Mouse (Mus musculus): ENCODE data around the gene Gm10322.

The Gm10322 gene

GRCm38 (mm10) chr10:59602043-59602442 lies 13.8 kb upstream of the Gm10322 start:
- no peak for DNase-seq

- DNase-seq: no peak
Observed at GRCm38 (mm10) chr10:59602891-59603290, 13.0 kb upstream of the Gm10322 start.

- no peak for DNase-seq
Observed at GRCm38 (mm10) chr10:59603843-59604242, 12.0 kb upstream of the Gm10322 start.

- no peak for DNase-seq
Observed at GRCm38 (mm10) chr10:59604879-59605464, 10.9 kb upstream of the Gm10322 start.

- no peak for DNase-seq
Observed at GRCm38 (mm10) chr10:59613276-59613675, 2.6 kb upstream of the Gm10322 start.

- DNase-seq: no peak
Observed at GRCm38 (mm10) chr10:59614141-59614540, 1.7 kb upstream of the Gm10322 start.

GRCm38 (mm10) chr10:59615411-59615810 lies 452 bp upstream of the Gm10322 start:
- DNase-seq: no peak

- peak; percentile 100 for DNase-seq
Observed at GRCm38 (mm10) chr10:59616522-59616921, 659 bp downstream of the Gm10322 start, which contains the start of gene Mcu. Gene Mcu, minus strand, starts transcription at chr10:59616692.

- no peak for DNase-seq
Observed at GRCm38 (mm10) chr10:59617776-59618175, 1.9 kb downstream of the Gm10322 start.

GRCm38 (mm10) chr10:59621355-59621754 lies 5.5 kb downstream of the Gm10322 start:
- DNase-seq: peak; percentile 10

GRCm38 (mm10) chr10:59623496-59623895 lies 7.6 kb downstream of the Gm10322 start:
- peak; percentile 74 for DNase-seq

GRCm38 (mm10) chr10:59628641-59629505 lies 13.0 kb downstream of the Gm10322 start:
- DNase-seq: peak; percentile 79

- DNase-seq: peak; percentile 61
Observed at GRCm38 (mm10) chr10:59629506-59629782, 13.6 kb downstream of the Gm10322 start.

- peak; percentile 23 for DNase-seq
Observed at GRCm38 (mm10) chr10:59636048-59636447, 20.2 kb downstream of the Gm10322 start.

GRCm38 (mm10) chr10:59636751-59637533 lies 21.1 kb downstream of the Gm10322 start:
- DNase-seq: peak; percentile 94

- DNase-seq: peak; percentile 8
Observed at GRCm38 (mm10) chr10:59637596-59638124, 21.8 kb downstream of the Gm10322 start.

- DNase-seq: peak; percentile 88
Observed at GRCm38 (mm10) chr10:59638576-59638975, 22.7 kb downstream of the Gm10322 start.

- peak; percentile 44 for DNase-seq
Observed at GRCm38 (mm10) chr10:59642659-59643377, 27.0 kb downstream of the Gm10322 start.

GRCm38 (mm10) chr10:59643645-59644044 lies 27.8 kb downstream of the Gm10322 start:
- no peak for DNase-seq

- DNase-seq: peak; percentile 4
Observed at GRCm38 (mm10) chr10:59644710-59645109, 28.8 kb downstream of the Gm10322 start.

- DNase-seq: peak; percentile 72
Observed at GRCm38 (mm10) chr10:59645153-59645552, 29.3 kb downstream of the Gm10322 start.

- peak; percentile 25 for DNase-seq
Observed at GRCm38 (mm10) chr10:59646821-59647378, 31.0 kb downstream of the Gm10322 start.
